Mouse (Mus musculus): Measurements from ENCODE around the gene Ear1. TPM values are rescaled to one million over a fixed set of nuclear protein-coding genes. Genes with fewer than 3 reads are reported as not detected.
"Not testable (repeated sequence)": the region's sequence is repeated elsewhere in the genome, so short reads cannot be mapped to it uniquely, and the experiment has no call there.

Ear1 gene
- total and polyA plus RNA-seq, 3 experiments, result not detected

DNA sequence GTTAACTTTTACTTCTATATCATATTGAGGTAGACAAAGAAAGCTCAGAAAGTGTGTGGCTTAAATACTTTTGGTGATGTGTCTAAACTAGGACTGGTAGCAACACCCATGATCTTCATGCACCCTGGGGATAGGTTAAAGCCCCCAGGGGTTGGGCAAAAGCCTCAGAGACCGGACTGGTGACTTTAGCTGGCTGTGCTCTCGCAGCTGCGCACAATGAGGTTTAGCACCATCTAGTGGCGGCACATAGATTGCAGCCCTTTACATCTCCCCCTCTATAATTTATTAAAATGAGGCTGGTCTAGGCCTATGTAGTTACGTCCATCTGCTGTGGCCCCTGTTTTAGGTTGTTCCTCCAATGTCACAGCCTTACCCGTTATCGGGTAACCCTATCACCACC, 70.9 kb downstream of the Ear1 start:
- H3K79me2 ChIP-seq (ENCODE audit: control insufficient read depth, insufficient read depth, low read length, poor library complexity); H3K36me3 ChIP-seq (ENCODE audit: control insufficient read depth in 1 of 2, insufficient read depth in 2 of 2, low read length in 2 of 2); H3K27ac ChIP-seq (ENCODE audit: control insufficient read depth, low read depth, low read length); H3K4me1 ChIP-seq (ENCODE audit: control insufficient read depth in 1 of 2, insufficient read depth in 2 of 2, low read length in 2 of 2); H3K9me3 ChIP-seq (replicated peaks; ENCODE audit: insufficient read depth, low read length); H3K9ac ChIP-seq (ENCODE audit: control insufficient read depth, low read depth, low read length, poor library complexity, severe bottlenecking); H3K4me3 ChIP-seq (ENCODE audit: control insufficient read depth in 1 of 2, insufficient read depth in 1 of 2, low read depth in 2 of 2, low read length in 2 of 2); DNase-seq (ENCODE audit: low read depth, low spot score); H3K27me3 ChIP-seq (ENCODE audit: control insufficient read depth in 1 of 2, insufficient read depth in 2 of 2, low read length in 2 of 2): not testable (repeated sequence)
- TF ChIP-seq CTCF (IDR thresholded peaks at IDR 0.05 in 2 of 3, conservative IDR thresholded peaks at IDR 0.05 in 1 of 3; ENCODE audit: control insufficient read depth in 1 of 3, insufficient read depth in 1 of 3, low read depth in 2 of 3, low read length in 3 of 3, poor library complexity in 1 of 3, severe bottlenecking in 1 of 3), result peak in 2 of 3 experiments; percentile 7 to 23; a peak in 3 of 6 replicates

DNA sequence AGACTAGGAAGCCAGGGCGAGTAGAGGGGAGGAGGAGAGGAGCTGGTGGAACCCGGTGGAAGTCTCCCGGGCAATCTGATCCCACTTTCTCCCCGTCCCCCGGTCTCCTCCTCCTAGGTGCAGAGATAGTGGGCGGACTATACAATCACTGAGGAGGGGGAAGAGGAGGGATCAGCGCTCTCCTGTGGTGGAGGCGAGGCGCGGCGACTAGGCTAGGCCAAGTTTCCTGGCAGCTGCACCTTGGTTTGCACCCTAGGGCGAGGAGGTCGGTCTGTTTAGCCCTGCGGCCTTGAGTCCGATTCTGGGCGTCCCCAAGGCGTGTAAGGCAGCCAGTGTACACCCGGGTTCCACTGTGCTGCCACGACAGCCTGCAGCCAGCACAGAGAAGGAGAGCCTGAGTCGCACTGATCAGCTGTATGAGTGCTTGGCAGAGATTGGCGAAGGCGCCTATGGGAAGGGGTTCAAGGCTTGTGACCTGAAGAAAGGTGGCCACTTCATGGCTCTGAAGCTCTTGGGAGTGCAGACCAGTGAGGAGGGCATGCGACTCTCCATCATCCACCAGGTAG, 78.3 kb downstream of the Ear1 start:
- DNase-seq (ENCODE audit: low read depth, low spot score); H3K27me3 ChIP-seq (ENCODE audit: control insufficient read depth in 1 of 2, insufficient read depth in 2 of 2, low read length in 2 of 2); H3K27ac ChIP-seq (ENCODE audit: control insufficient read depth, low read depth, low read length); H3K4me1 ChIP-seq (ENCODE audit: control insufficient read depth in 1 of 2, insufficient read depth in 2 of 2, low read length in 2 of 2); H3K4me3 ChIP-seq (ENCODE audit: control insufficient read depth in 1 of 2, insufficient read depth in 1 of 2, low read depth in 2 of 2, low read length in 2 of 2); H3K9ac ChIP-seq (ENCODE audit: control insufficient read depth, low read depth, low read length, poor library complexity, severe bottlenecking); H3K9me3 ChIP-seq (replicated peaks; ENCODE audit: insufficient read depth, low read length); H3K79me2 ChIP-seq (ENCODE audit: control insufficient read depth, insufficient read depth, low read length, poor library complexity); H3K36me3 ChIP-seq (ENCODE audit: control insufficient read depth in 1 of 2, insufficient read depth in 2 of 2, low read length in 2 of 2): not testable (repeated sequence)

DNA sequence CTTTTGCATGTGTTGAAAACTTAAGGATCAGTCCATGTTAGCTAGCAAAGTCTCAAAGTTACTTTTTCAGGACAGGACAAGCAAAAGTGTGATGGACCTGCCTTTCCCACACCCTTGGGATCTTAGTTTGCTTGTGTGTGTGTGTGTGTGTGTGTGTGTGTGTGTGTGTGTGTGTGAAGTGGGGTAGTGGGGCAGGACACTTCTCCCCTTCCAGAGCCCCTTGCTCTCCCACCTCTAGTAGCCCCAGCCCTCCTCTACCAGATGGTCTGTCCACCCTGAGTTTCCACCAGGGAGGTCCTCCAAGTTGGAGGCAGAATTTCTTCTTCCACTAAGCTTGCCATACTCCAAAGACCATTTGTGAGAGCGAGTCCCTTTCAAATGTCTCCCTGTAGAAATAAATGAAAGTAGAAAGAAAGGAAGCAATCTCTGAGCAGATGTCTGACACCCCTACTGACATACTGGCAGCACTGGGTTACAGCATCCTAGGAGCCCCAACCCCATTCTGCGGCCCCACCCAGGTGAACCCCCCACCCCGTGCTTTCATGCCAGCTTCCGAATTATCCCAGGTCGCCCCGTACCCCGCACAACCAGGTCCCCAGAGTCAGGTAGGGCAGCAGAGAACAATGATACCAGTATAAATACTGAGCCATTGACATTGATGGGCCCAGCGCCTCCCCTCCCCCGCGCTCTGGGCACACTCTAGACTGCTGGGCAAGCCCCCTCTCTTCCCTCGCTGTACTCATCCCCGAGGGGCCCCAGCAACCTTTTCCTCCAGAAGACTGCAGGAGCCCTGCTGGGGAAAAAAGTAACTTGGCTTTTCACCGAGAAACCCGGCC, 79.0 kb downstream of the Ear1 start:
- no peak for DNase-seq (ENCODE audit: low read depth, low spot score)
- Histone ChIP-seq H3K4me1 (ENCODE audit: control insufficient read depth in 1 of 2, insufficient read depth in 2 of 2, low read length in 2 of 2) (no peaks in the 10 kb centered on the region), H3K4me3 (ENCODE audit: control insufficient read depth in 1 of 2, insufficient read depth in 1 of 2, low read depth in 2 of 2, low read length in 2 of 2) (no peak overlapping the region), H3K79me2 (ENCODE audit: control insufficient read depth, insufficient read depth, low read length, poor library complexity) (no peaks in the 10 kb centered on the region), H3K9me3 (replicated peaks; ENCODE audit: insufficient read depth, low read length) (no peaks in the 10 kb centered on the region), H3K27ac (ENCODE audit: control insufficient read depth, low read depth, low read length) (no peak overlapping the region), H3K36me3 (ENCODE audit: control insufficient read depth in 1 of 2, insufficient read depth in 2 of 2, low read length in 2 of 2) (no peaks in the 10 kb centered on the region), H3K27me3 (ENCODE audit: control insufficient read depth in 1 of 2, insufficient read depth in 2 of 2, low read length in 2 of 2) (no peaks in the 10 kb centered on the region), H3K9ac (ENCODE audit: control insufficient read depth, low read depth, low read length, poor library complexity, severe bottlenecking) (no peak overlapping the region)
- TF ChIP-seq USF2 (IDR thresholded peaks at IDR 0.05; ENCODE audit: borderline replicate concordance in 1 of 2, insufficient read depth in 1 of 2, low read depth in 1 of 2, low read length in 2 of 2), result no peak
- no peak for TF ChIP-seq TAL1 (IDR thresholded peaks at IDR 0.05; ENCODE audit: low read length)
- TF ChIP-seq CHD1 (IDR thresholded peaks at IDR 0.05; ENCODE audit: low read depth, low read length), result no peak
- no peak for TF ChIP-seq POLR2A (IDR thresholded peaks at IDR 0.05; ENCODE audit: control insufficient read depth in 1 of 2, insufficient read depth in 1 of 2, low read depth in 1 of 2, low read length in 2 of 2, poor library complexity in 1 of 2)
- TF ChIP-seq CTCF (IDR thresholded peaks at IDR 0.05 in 2 of 3, conservative IDR thresholded peaks at IDR 0.05 in 1 of 3; ENCODE audit: control insufficient read depth in 1 of 3, insufficient read depth in 1 of 3, low read depth in 2 of 3, low read length in 3 of 3, poor library complexity in 1 of 3, severe bottlenecking in 1 of 3), result no peak
- no peak for TF ChIP-seq TBP (IDR thresholded peaks at IDR 0.05; ENCODE audit: low read depth, low read length)
- no peak for TF ChIP-seq UBTF (IDR thresholded peaks at IDR 0.05; ENCODE audit: borderline replicate concordance, insufficient read depth, low read depth, low read length)
- no peak for TF ChIP-seq MEF2A (IDR thresholded peaks at IDR 0.05; ENCODE audit: extremely low read depth, insufficient replicate concordance, low read depth, low read length, poor library complexity, severe bottlenecking)
- no peak for TF ChIP-seq CHD2 (IDR thresholded peaks at IDR 0.05; ENCODE audit: low read length)
- TF ChIP-seq EP300 (IDR thresholded peaks at IDR 0.05; ENCODE audit: low read depth in 1 of 2, low read length in 2 of 2), result no peak
- TF ChIP-seq GABPA (IDR thresholded peaks at IDR 0.05; ENCODE audit: low read depth, low read length), result no peak
- no peak for TF ChIP-seq MXI1 (IDR thresholded peaks at IDR 0.05; ENCODE audit: low read depth, low read length)
- no peak for TF ChIP-seq ZNF384 (IDR thresholded peaks at IDR 0.05; ENCODE audit: low read depth, low read length)
- no peak for TF ChIP-seq MAX (IDR thresholded peaks at IDR 0.05; ENCODE audit: low read length)
- no peak for TF ChIP-seq POLR2AphosphoS5 (IDR thresholded peaks at IDR 0.05; ENCODE audit: borderline replicate concordance, low read depth, low read length)
- no peak for TF ChIP-seq ZC3H11A (IDR thresholded peaks at IDR 0.05; ENCODE audit: low read depth, low read length)

DNA sequence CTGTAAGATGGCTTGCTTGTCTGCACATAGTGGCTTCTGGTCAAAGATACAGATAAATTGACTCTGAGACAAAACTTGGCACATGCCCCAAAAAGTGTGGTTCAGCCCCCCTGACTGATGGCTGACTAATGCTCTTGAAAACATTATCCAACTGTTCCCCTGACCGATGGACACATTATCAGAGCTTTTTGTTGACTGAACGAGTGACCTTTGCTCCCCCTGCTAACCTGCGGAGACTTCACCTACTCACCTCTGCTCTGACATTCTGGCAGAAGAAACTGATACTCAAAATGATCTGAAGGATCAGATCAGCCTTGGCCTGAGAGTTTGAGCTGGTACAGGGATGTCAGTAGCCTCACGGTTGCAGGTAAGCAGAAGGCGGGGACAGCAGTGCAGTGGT, 81.5 kb downstream of the Ear1 start:
- H3K27me3 ChIP-seq (ENCODE audit: control insufficient read depth in 1 of 2, insufficient read depth in 2 of 2, low read length in 2 of 2); DNase-seq (ENCODE audit: low read depth, low spot score); H3K36me3 ChIP-seq (ENCODE audit: control insufficient read depth in 1 of 2, insufficient read depth in 2 of 2, low read length in 2 of 2); H3K27ac ChIP-seq (ENCODE audit: control insufficient read depth, low read depth, low read length); H3K79me2 ChIP-seq (ENCODE audit: control insufficient read depth, insufficient read depth, low read length, poor library complexity); H3K9ac ChIP-seq (ENCODE audit: control insufficient read depth, low read depth, low read length, poor library complexity, severe bottlenecking); H3K9me3 ChIP-seq (replicated peaks; ENCODE audit: insufficient read depth, low read length); H3K4me1 ChIP-seq (ENCODE audit: control insufficient read depth in 1 of 2, insufficient read depth in 2 of 2, low read length in 2 of 2); H3K4me3 ChIP-seq (ENCODE audit: control insufficient read depth in 1 of 2, insufficient read depth in 1 of 2, low read depth in 2 of 2, low read length in 2 of 2): not testable (repeated sequence)
